Mouse (Mus musculus) liver, embryonic 13.5 days (tissue): ENCODE results near the gene Magix. TPM values are rescaled to one million over a fixed set of nuclear protein-coding genes. Genes with fewer than 3 reads are reported as not detected.
"Not testable (repeated sequence)": the region's sequence is repeated elsewhere in the genome, so short reads cannot be mapped to it uniquely, and the experiment has no call there.

Experiments
- ATAC-seq: fragments of 200-750 bp; cut with Nextera tagmentation; 2 replicates; pipeline ENCODE4 v1.8.0; 2017; ENCODE audit warnings: low read depth, mild to moderate bottlenecking, moderate number of reproducible peaks, moderate library complexity
- DNase-seq: peaks from one replicate; pipeline ENCODE4 v3.0.0; 2022
- H3K27ac ChIP-seq: fragments of 300-500 bp; sonication (generic); 2 replicates; pipeline ENCODE4 v1.5.1; 2015; ENCODE audit warnings: moderate library complexity, mild to moderate bottlenecking, inconsistent platforms
- H3K27me3 ChIP-seq: fragments of 300-500 bp; sonication (generic); 2 replicates; pipeline ENCODE4 v1.6.1; 2015; ENCODE audit warnings: mild to moderate bottlenecking, inconsistent platforms
- H3K36me3 ChIP-seq: fragments of 300-500 bp; sonication (generic); 2 replicates; pipeline ENCODE4 v1.6.1; 2015; ENCODE audit warnings: mild to moderate bottlenecking, inconsistent platforms
- H3K4me1 ChIP-seq: fragments of 300-500 bp; sonication (generic); replicated peaks from 2 replicates; pipeline ENCODE4 v1.6.1; 2015; ENCODE audit warnings: inconsistent platforms
- H3K4me2 ChIP-seq: fragments of 300-500 bp; sonication (generic); 2 replicates; pipeline ENCODE4 v1.6.1; 2015; ENCODE audit warnings: inconsistent platforms, mild to moderate bottlenecking, moderate library complexity
- H3K4me3 ChIP-seq: fragments of 300-500 bp; sonication (generic); replicated peaks from 2 replicates; pipeline ENCODE4 v1.5.1; 2015; ENCODE audit warnings: mild to moderate bottlenecking, inconsistent platforms
- H3K9ac ChIP-seq: fragments of 300-500 bp; sonication (generic); 2 replicates; pipeline ENCODE4 v1.6.1; 2015; ENCODE audit warnings: mild to moderate bottlenecking, inconsistent platforms
- H3K9me3 ChIP-seq: fragments of 300-500 bp; sonication (generic); replicated peaks from 2 replicates; pipeline ENCODE4 v1.6.1; 2016; ENCODE audit warnings: inconsistent platforms
- WGBS: fragments of 180-500 bp; shearing (Covaris S2); methylation state at CpG from one replicate; pipeline ENCODE4 v1.1.7; 2015; ENCODE audit not compliant: insufficient replicate concordance; 5-methylcytosine and 5-hydroxymethylcytosine counted together
- polyA plus RNA-seq: library from polyadenylated mRNA; unstranded; fragments of >200 nt; fragmentation: Nextera tagmentation; extraction: Ambion mirVana; gene quantifications from 2 replicates; pipeline ENCODE4 v1.2.1, GENCODE M21; 2015

Gene Magix
- polyA plus RNA-seq, 1 experiment from 2014 or later, result not detected

DNA sequence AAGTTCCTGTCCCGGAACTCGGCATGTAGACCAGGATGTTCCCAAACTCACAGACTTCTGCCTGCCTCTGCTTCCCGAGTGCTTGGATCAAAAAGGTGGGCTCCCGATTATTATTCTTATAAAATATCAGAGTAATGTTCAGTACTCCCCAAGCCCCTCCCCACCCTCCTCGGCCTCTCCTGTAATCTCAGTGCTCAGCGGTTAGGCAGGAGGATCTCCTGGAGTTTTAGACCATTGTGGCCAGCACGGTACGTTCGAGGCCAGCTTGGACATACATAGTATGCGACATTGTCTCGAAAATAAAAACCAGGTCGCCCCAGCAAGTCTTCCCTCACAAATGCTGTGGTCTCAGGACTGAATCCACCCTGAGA is 32.7 kb upstream of the Magix start:
- peak; percentile 34 for ATAC-seq
- 12% methylated on average over 6 of the region's 12 CpGs for WGBS
- H3K27me3 ChIP-seq, H3K4me1 ChIP-seq, H3K9me3 ChIP-seq, DNase-seq, H3K36me3 ChIP-seq, H3K27ac ChIP-seq: not testable (repeated sequence)
- peak overlapping the region; percentile 62 for H3K4me2 ChIP-seq
- H3K4me3 ChIP-seq, result peak overlapping the region; percentile 57
- H3K9ac ChIP-seq, result peak overlapping the region; percentile 65

DNA sequence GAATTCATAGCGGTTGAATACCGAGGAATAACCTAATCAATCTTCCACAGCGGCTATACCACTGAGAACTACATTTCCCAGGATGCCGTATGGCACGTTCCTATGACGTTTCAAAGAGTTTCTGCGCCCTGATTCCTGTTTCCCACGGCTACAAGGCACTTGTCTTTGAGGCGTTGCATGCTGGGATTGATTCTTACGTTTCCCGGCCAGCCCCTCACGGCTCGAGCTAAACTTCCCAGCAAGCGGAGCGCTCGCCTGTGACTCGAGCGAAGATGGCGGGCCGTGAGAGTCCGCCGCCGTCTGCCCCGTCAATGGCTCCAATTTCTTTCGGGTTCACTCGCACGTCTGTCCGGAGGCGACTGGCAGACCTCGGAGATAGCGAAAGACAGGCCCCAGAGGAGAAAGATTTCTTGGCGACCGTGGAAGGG is 15.9 kb upstream of the Magix start, which contains the start of gene Gpkow:
Gene Gpkow, plus strand, starts transcription at position 178 of the 428 bp plus-strand sequence.
- Histone ChIP-seq H3K36me3 (peaks cover 30% of the 10 kb centered on the region), H3K9ac (peak within 1 kb of the TSS; percentile 80), H3K4me1 (peaks cover 10% of the 10 kb centered on the region; the same call in 1 of the 2 replicates), H3K27me3 (no peaks in the 10 kb centered on the region), H3K4me2 (peak within 1 kb of the TSS; percentile 73), H3K9me3 (no peaks in the 10 kb centered on the region), H3K4me3 (peak within 1 kb of the TSS; percentile 72), H3K27ac (peak within 1 kb of the TSS; percentile 64)
- DNase-seq (peak; percentile 80), ATAC-seq (peak; percentile 94)
- WGBS, result 5% methylated on average over 33 of the region's 33 CpGs

DNA sequence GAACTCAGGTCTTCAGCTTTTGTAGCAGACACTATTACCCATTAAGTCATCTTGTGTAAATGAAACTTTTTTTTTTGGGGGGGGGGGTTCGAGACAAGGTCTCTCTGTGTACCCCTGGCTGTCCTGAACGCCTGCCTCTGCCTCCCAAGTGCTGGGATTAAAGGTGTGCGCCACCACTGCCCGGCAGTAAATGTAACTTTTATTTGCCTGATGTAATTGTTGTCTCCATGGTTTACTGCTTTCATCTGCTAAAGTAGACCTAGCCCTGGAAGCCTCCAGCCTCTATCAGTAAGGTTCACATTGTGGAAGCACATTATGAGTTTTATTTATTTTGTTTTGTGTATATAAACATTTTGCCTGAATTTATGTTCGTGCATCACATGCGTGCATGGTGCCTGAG is 15.5 kb upstream of the Magix start:
- peak overlapping the region; percentile 72; the same call in 1 of the 2 replicates for H3K4me3 ChIP-seq

DNA sequence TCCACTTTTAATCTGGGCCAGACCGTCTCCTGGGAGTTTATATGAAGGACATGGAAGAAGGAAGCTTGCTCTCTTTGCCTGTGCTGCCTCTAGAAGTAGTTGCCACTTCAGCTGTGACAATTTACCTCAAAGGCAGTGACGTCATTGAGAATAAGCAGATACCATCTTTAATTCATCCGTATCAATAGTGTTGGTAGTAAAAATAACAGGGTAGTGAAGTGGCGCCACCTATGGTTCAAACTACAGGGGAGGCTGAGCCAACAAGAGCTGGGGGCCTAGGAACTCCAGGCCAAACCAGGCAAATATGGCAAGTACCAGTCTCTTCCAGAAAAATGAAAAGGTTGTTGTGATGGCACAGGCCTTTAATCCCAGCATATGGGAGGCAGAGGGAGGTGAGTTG is 11.8 kb upstream of the Magix start:
- no peak for DNase-seq
- H3K4me1 ChIP-seq, result no peaks in the 10 kb centered on the region
- H3K9ac ChIP-seq, result no peak overlapping the region
- no peak overlapping the region for H3K4me3 ChIP-seq
- no peak overlapping the region for H3K27ac ChIP-seq
- H3K9me3 ChIP-seq, result no peaks in the 10 kb centered on the region
- no peak overlapping the region for H3K4me2 ChIP-seq
- WGBS, result 24% methylated on average over 4 of the region's 4 CpGs
- H3K36me3 ChIP-seq, result no peaks in the 10 kb centered on the region
- ATAC-seq, result no peak
- no peaks in the 10 kb centered on the region for H3K27me3 ChIP-seq

More for the DNA sequence above, 15.5 kb upstream of the Magix start:
- Histone ChIP-seq H3K27me3 (no peaks in the 10 kb centered on the region), H3K4me2 (peak overlapping the region; percentile 73), H3K36me3 (peaks cover 26% of the 10 kb centered on the region), H3K9ac (no peak overlapping the region), H3K9me3 (no peaks in the 10 kb centered on the region), H3K4me1 (peaks cover 10% of the 10 kb centered on the region; the same call in 1 of the 2 replicates), H3K27ac (no peak overlapping the region)
- WGBS, result 32% methylated on average over 6 of the region's 6 CpGs
- ATAC-seq (peak; percentile 12; the same call in 1 of the 2 replicates), DNase-seq (no peak)

DNA sequence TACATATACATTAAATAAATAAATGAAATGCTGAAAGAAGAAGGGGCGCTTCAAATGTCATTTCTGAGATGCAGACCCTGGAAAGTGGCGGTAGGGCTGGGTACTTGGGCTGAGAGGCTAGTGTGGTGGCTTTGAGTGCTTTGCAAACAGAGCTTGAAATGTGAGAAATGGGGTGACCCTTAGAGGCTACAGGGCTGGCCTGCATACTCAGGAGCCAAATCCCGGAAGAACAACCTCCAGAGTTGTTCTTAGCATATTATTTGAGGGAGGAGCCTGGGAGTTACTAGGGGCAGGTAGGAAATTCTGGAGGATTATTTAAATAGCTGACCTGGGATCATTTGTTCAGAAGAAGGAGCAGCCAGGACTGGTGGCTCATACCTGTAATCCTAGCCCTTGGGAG is 9.4 kb upstream of the Magix start:
- WGBS, result 57% methylated on average over 3 of the region's 3 CpGs
- no peak for DNase-seq
- Histone ChIP-seq H3K27me3 (no peaks in the 10 kb centered on the region), H3K4me2 (no peak overlapping the region), H3K4me1 (no peaks in the 10 kb centered on the region), H3K36me3 (no peaks in the 10 kb centered on the region), H3K9ac (no peak overlapping the region), H3K27ac (no peak overlapping the region), H3K4me3 (no peak overlapping the region), H3K9me3 (no peaks in the 10 kb centered on the region)
- ATAC-seq, result no peak

DNA sequence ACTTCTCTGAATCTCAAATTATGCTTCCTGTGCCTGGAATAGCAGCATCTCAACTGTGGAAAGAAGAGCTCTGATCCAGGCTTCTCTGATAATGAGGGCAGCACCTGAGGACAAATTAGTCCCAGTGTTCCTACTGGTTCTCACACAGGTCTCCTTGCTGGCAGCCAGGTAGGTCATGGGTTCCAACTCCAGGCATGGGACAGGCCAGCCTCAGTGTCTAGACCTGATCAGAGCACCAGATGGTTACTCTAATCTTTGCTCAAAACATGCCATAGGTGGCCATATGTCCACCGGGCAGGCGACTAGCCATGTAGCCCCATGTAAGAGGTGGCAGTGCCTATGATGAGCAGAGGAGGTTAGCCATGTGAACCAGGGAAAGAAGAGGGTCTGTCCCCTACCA is 7.3 kb upstream of the Magix start:
- no peak for ATAC-seq
- no peak overlapping the region for H3K27ac ChIP-seq
- DNase-seq, result no peak
- no peak overlapping the region for H3K4me3 ChIP-seq
- H3K4me2 ChIP-seq, result no peak overlapping the region
- no peak overlapping the region for H3K9ac ChIP-seq
- 70% methylated on average over 2 of the region's 2 CpGs for WGBS
- no peaks in the 10 kb centered on the region for H3K27me3 ChIP-seq
- H3K9me3 ChIP-seq, result no peaks in the 10 kb centered on the region
- H3K4me1 ChIP-seq, result no peaks in the 10 kb centered on the region
- no peaks in the 10 kb centered on the region for H3K36me3 ChIP-seq

DNA sequence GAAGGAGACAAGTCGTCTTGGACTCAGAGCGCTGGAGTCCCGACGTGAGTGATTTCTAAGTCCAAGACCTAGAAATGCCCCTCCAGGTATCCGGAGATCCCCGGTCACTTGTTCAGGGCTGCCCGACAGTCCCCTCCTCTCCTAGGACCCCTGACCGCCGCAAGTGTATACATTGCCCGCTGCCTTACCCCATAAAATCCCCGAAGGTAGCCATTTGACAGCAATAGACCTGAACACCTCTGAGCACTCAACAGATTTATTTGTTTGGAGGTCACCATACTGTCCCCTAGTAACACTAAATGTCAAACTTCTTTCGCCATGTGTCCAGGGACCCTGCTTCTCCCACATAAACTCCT is 1.0 kb downstream of the Magix start:
- ATAC-seq (no peak), DNase-seq (no peak)
- no peak overlapping the region for H3K9ac ChIP-seq
- H3K4me2 ChIP-seq, result peak overlapping the region; percentile 56
- H3K27ac ChIP-seq, result no peak overlapping the region
- no peaks in the 10 kb centered on the region for H3K27me3 ChIP-seq
- 19% methylated on average over 12 of the region's 12 CpGs for WGBS
- peak overlapping the region; percentile 30 for H3K4me3 ChIP-seq
- H3K36me3 ChIP-seq, result no peaks in the 10 kb centered on the region
- H3K4me1 ChIP-seq, result peaks cover 4% of the 10 kb centered on the region; the same call in 1 of the 2 replicates
- no peaks in the 10 kb centered on the region for H3K9me3 ChIP-seq

DNA sequence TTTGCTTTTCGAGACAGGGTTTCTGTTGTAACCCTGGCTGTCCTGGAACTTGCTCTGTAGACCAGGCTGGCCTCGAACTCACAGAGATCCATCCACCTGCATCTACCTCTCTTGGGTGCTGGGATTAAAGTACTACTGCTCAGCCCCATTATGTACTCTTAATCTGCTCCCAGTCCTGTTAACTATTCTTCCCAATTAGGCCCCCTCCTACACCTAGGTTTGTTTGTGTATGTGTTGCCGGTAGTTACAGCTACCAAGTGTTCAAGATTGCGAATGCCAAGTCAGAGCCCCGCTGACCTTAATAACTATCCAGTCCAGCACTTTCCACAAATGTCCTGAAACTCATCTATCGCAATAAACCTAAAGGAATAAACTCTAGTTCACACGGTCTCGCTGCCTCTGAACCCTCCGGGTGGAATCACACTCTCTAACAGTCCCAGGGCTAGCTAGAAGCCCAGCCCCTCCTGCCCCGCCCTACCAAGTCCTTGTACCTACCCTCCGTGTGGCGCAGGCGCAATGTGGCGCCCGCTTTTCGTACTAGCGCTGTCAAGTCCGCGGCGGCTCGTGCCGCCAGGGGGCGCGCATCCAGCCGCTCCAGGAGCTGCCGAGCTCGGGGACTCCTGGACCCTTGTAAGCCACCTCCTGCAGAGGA is 1.5 kb downstream of the Magix start:
- H3K9me3 ChIP-seq, result no peaks in the 10 kb centered on the region
- peak; percentile 92 for ATAC-seq
- no peak overlapping the region for H3K27ac ChIP-seq
- no peaks in the 10 kb centered on the region for H3K27me3 ChIP-seq
- H3K36me3 ChIP-seq, result no peaks in the 10 kb centered on the region
- 18% methylated on average over 27 of the region's 27 CpGs for WGBS
- H3K9ac ChIP-seq, result no peak overlapping the region
- H3K4me1 ChIP-seq, result peaks cover 9% of the 10 kb centered on the region; the same call in 1 of the 2 replicates
- peak overlapping the region; percentile 30 for H3K4me3 ChIP-seq
- H3K4me2 ChIP-seq, result peak overlapping the region; percentile 56
- peak; percentile 82 for DNase-seq

DNA sequence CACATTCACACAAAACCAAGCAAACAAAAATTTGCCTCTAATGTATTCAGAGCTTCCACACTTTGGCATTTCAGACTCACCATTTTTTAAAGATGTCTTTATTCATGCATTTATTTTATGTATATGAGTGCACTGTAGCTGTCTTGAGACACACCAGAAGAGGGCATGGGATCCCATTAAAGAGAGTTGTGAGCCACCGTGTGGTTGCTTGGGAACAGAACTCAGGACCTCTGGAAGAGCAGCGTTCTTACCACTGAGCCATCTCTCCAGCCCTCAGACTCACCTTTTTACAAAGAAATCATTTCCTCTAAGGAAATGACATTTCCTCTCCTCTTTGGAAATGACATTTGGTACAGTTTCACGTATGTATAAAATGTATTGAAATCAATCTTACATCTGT is 2.1 kb downstream of the Magix start:
- H3K4me1 ChIP-seq, result peaks cover 13% of the 10 kb centered on the region
- ATAC-seq (no peak), DNase-seq (no peak)
- H3K4me3 ChIP-seq, result no peak overlapping the region
- WGBS, result 35% methylated on average over 3 of the region's 3 CpGs
- H3K36me3 ChIP-seq, result no peaks in the 10 kb centered on the region
- H3K4me2 ChIP-seq, result no peak overlapping the region
- no peak overlapping the region for H3K9ac ChIP-seq
- H3K9me3 ChIP-seq, result no peaks in the 10 kb centered on the region
- H3K27me3 ChIP-seq, result no peaks in the 10 kb centered on the region
- no peak overlapping the region for H3K27ac ChIP-seq

DNA sequence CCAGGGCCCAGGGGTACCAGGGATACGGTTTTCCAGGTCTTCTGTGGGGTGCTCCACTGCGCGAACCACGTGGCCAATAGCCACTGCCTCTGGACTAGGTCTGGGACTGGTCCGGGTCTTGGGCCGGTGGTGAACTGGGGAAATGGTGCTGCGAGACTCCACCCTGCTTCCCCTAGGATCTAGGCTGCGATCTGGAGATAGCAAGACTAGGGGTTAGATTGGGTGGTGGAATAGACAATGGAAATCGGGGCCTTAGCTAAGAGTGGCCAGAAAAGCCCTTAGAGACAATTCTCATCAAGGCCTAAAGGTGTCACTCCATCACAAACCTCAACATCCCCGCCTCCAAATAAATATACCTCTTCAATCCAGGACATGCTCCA is 6.1 kb downstream of the Magix start:
- Histone ChIP-seq H3K9ac (peak overlapping the region; percentile 47; the same call in 1 of the 2 replicates), H3K4me2 (peak overlapping the region; percentile 64), H3K9me3 (no peaks in the 10 kb centered on the region), H3K4me3 (peak overlapping the region; percentile 42), H3K27ac (no peak overlapping the region), H3K4me1 (peaks cover 38% of the 10 kb centered on the region), H3K36me3 (no peaks in the 10 kb centered on the region), H3K27me3 (no peaks in the 10 kb centered on the region)
- WGBS, result 29% methylated on average over 10 of the region's 10 CpGs
- DNase-seq, result no peak
- ATAC-seq, result no peak

DNA sequence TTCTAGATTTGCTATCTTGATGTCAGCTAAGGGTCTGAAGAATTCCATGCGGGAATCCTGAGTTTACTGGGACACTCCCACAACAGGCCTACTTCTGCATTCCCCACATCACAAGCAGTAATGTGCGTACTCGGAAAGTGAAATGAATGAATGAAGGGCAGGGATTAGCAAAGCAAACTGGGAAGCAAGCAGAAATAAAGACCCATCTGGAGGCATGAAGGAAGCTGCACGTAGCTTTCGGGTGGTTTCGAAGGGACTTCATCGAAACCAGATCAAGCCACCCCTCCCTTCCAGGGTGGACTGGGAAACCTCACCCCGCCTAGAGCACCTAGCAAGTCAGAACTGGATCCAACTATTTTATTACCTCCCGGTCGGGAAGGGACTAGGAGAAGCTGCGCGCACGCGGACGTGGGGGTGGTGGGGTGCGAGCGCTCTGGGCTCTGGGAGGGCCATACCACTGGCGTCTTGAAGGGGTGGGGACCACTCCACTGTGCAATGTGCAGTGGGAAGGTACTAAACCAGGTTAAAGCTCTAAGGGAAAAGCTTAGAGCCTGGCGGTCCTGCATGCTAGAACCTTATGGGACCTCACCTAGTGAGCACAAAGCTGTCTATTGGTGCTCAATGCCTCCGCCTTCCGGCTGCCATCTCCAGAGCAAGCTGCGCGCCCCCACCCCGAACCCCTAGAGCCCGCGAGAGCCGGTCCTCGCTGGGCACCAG is 6.6 kb downstream of the Magix start:
- peak overlapping the region; percentile 64 for H3K4me2 ChIP-seq
- H3K9me3 ChIP-seq, result no peaks in the 10 kb centered on the region
- ATAC-seq (no peak), DNase-seq (no peak)
- peaks cover 39% of the 10 kb centered on the region for H3K4me1 ChIP-seq
- H3K4me3 ChIP-seq, result peak overlapping the region; percentile 42
- peak overlapping the region; percentile 16; the same call in 1 of the 2 replicates for H3K27ac ChIP-seq
- H3K27me3 ChIP-seq, result no peaks in the 10 kb centered on the region
- 17% methylated on average over 28 of the region's 28 CpGs for WGBS
- H3K36me3 ChIP-seq, result no peaks in the 10 kb centered on the region
- H3K9ac ChIP-seq, result peak overlapping the region; percentile 47
